Mouse (Mus musculus) activated CD4-positive, CD25-positive, alpha-beta regulatory T cell, adult 4 months (primary cell): Measurements from ENCODE around the gene Stk36. TPM values are rescaled to one million over a fixed set of nuclear protein-coding genes. Genes with fewer than 3 reads are reported as not detected.

Experiments used
- ATAC-seq: one replicate; pipeline ENCODE4 v1.8.0; 2017
- polyA plus RNA-seq, 2 experiments: library from polyadenylated mRNA; unstranded; fragments of 100-300 nt; shearing (Covaris generic); gene quantifications; one replicate each; pipeline ENCODE4 v1.2.1; 2017

Gene Stk36
- under 1 TPM in 1 of 2 experiments, not detected in 1; 0.32 TPM for polyA plus RNA-seq

GRCm38 (mm10) chr1:74601267-74601962 is at the start of gene Stk36, which contains the start of gene Rnf25:
Gene Stk36, plus strand, starts transcription at chr1:74601445.
Gene Rnf25, minus strand, starts transcription at chr1:74601397.
- ATAC-seq, result peak; percentile 100

- ATAC-seq, result no peak
These were observed 42.2 kb upstream of the Stk36 start for GRCm38 (mm10) chr1:74559061-74559460.

GRCm38 (mm10) chr1:74565834-74566233 is 35.4 kb upstream of the Stk36 start:
- no peak for ATAC-seq

- ATAC-seq, result no peak
These were observed 31.2 kb upstream of the Stk36 start for GRCm38 (mm10) chr1:74569739-74570719.

GRCm38 (mm10) chr1:74582621-74583020 is 18.6 kb upstream of the Stk36 start:
- ATAC-seq, result no peak

GRCm38 (mm10) chr1:74584616-74585398 is 16.4 kb upstream of the Stk36 start:
- no peak for ATAC-seq

- ATAC-seq, result no peak
These were observed 13.9 kb upstream of the Stk36 start for GRCm38 (mm10) chr1:74587233-74587772.

- ATAC-seq, result peak; percentile 92
These were observed 13.3 kb upstream of the Stk36 start, which contains the start of the genes Zfp142 and Bcs1l for GRCm38 (mm10) chr1:74587773-74588445. Gene Zfp142, minus strand, starts transcription at chr1:74588246. Gene Bcs1l, plus strand, starts transcription at chr1:74588289.

- no peak for ATAC-seq
These were observed 6.8 kb upstream of the Stk36 start for GRCm38 (mm10) chr1:74594434-74594833.

GRCm38 (mm10) chr1:74600501-74601266 is 561 bp upstream of the Stk36 start:
- peak; percentile 13 for ATAC-seq

GRCm38 (mm10) chr1:74624183-74624582 is 22.9 kb downstream of the Stk36 start:
- ATAC-seq, result no peak

- ATAC-seq, result no peak
These were observed 24.8 kb downstream of the Stk36 start for GRCm38 (mm10) chr1:74626076-74626475.

GRCm38 (mm10) chr1:74628001-74628400 is 26.8 kb downstream of the Stk36 start:
- ATAC-seq, result no peak

- no peak for ATAC-seq
These were observed 31.5 kb downstream of the Stk36 start for GRCm38 (mm10) chr1:74632734-74633133.

GRCm38 (mm10) chr1:74643524-74643923 is 42.3 kb downstream of the Stk36 start:
- no peak for ATAC-seq

- no peak for ATAC-seq
These were observed 42.7 kb downstream of the Stk36 start for GRCm38 (mm10) chr1:74643926-74644325.

GRCm38 (mm10) chr1:74661448-74662195 is 60.4 kb downstream of the Stk36 start, which contains the start of gene Ttll4:
Gene Ttll4, plus strand, starts transcription at chr1:74661745.
- peak; percentile 94 for ATAC-seq

GRCm38 (mm10) chr1:74662253-74662865 is 61.1 kb downstream of the Stk36 start:
- no peak for ATAC-seq

GRCm38 (mm10) chr1:74665153-74665552 is 63.9 kb downstream of the Stk36 start:
- ATAC-seq, result no peak
